Mouse (Mus musculus): ENCODE measurements around the gene Prkci.

Prkci gene

DNA sequence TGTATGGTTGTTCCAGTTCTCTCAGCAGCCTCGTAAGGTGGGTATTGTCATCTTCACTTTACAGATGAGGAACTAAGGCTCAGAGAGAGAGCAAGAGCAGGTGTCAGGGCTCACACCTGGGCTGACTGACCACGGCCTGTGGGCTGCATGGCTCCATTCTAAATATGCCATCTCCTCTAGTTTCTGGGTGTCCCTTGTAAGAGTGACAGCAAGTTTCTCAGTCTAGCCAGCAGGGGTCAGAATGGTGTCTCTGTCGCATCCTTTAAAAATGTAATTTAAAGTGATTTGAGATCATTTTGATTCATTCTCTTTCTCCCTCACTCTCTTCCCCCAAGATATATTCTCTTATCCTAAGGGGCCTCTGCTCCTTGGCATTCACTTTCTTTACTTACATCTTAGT lies 51.7 kb downstream of the Prkci start:
- no peak for DNase-seq (ENCODE audit: low spot score)

DNA sequence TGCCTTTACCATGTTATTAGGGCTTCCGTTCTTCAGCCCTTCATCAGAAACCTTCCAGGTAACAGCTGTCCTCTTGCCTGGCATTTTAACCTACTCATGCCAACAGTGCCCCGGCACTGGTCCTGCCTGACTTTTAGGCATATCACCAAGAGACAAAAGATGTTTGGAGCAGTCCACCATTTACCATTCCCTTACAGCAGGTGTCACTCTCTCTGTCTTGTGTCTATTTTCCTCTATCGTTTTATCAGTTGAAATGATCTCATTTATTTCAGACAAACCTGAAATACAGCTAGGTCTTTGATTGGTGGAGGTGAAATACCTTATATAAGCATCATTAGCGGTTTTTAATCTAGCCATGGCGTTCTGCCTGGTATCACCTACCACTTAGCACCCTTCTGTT lies 53.5 kb downstream of the Prkci start:
- no peak for DNase-seq (ENCODE audit: low spot score)

DNA sequence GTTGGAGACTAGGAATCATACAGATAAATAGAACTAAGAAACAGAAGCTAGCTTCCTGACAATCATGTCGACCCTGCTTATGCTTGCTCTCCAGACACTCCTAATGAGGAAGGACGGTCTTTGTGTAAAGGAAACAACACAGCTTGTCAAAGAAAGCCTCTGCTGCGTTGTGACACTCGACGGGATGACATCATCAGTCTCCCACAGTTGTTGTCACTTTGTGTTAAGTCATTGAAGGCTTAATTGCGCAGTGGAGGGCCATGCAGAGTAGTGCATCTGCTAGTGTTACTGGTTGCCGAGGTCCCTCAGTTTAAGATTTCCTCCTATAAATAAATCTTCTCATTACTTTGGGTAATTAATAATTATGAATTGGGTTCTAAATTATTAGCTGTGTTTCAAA lies 54.8 kb downstream of the Prkci start:
- DNase-seq (ENCODE audit: low spot score): no peak

DNA sequence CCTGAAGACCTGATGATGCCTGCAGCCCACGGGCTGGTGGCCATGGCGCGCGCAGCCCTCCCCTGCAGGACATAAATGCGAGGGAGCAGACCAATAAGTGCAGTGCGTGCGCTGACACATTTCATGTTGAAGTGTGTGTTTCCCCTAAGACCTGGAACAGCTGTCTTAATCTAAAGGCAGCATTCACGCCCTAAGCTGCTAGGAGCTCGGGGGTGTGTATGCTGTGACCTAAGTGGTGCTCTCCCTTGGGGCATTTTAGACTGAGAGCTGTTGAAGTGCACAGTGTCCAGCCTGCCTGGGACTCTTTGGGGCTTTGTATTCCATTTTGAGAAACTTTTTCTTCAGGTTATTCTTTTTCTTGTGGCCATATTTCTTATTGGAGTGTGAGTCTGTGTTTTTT lies 56.2 kb downstream of the Prkci start:
- no peak for DNase-seq (ENCODE audit: low spot score)

DNA sequence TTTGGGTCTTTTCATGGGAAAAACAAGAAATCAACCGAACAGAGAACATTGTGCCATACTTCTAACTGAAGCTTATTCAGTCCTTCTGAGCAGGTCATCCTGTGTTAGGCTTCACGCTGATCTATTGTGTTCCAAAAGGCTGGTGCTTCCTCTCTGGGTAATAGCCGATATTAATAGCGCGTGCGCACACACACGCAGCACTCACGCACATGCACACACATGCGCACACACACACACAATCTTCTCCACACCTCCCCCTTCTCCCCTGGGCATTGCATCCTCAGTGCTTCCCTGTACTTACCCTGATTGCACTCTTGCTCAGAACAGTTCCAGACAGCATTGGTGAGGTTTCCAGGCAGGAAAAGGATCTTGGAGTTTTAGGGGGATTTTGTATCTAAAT lies 57.6 kb downstream of the Prkci start:
- no peak for DNase-seq (ENCODE audit: low spot score)

DNA sequence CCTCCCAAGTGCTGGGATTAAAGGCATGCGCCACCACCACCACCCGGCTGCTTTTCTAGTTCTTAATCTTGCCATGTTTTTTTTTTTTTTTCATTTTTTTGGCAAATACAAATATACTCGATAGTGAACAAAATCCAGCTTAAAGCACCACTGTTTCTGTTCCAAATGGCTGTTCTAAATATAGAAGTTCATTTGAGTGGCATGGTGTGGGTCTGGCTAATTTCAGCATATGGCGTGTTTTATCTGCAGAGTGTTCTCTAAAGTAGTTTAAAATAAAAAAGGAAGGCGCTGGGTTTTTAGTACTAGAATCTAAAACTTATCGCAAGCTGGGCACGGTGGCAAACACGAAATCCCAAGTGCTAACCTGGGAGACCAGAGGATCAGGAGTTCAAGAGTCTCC lies 59.3 kb downstream of the Prkci start:
- DNase-seq (ENCODE audit: low spot score): no peak

DNA sequence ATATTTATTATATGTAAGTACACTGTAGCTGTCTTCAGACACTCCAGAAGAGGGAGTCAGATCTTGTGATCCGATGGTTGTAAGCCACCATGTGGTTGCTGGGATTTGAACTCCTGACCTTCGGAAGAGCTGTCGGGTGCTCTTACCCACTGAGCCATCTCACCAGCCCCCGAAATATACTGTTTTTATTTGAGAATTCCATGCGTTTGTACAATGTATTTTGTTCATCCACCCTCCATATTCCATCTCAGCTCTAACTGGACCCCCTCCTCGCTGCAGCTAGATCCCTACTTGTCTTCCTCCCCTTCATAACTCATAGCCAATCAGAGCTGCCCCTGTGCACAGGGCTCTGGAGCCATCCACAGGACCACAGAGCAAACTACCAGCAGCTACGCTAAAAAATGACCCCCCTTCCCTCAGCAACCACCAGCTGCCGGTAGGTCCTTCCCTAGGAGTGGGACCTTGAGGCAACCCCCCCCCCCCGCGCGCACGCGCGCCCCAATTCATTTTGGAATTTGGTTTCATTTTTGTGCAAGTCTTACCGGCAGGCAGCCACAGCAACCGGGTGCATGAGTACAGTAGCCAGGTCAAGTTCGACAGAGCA lies 60.6 kb downstream of the Prkci start:
- DNase-seq (ENCODE audit: low spot score): peak; percentile 70

DNA sequence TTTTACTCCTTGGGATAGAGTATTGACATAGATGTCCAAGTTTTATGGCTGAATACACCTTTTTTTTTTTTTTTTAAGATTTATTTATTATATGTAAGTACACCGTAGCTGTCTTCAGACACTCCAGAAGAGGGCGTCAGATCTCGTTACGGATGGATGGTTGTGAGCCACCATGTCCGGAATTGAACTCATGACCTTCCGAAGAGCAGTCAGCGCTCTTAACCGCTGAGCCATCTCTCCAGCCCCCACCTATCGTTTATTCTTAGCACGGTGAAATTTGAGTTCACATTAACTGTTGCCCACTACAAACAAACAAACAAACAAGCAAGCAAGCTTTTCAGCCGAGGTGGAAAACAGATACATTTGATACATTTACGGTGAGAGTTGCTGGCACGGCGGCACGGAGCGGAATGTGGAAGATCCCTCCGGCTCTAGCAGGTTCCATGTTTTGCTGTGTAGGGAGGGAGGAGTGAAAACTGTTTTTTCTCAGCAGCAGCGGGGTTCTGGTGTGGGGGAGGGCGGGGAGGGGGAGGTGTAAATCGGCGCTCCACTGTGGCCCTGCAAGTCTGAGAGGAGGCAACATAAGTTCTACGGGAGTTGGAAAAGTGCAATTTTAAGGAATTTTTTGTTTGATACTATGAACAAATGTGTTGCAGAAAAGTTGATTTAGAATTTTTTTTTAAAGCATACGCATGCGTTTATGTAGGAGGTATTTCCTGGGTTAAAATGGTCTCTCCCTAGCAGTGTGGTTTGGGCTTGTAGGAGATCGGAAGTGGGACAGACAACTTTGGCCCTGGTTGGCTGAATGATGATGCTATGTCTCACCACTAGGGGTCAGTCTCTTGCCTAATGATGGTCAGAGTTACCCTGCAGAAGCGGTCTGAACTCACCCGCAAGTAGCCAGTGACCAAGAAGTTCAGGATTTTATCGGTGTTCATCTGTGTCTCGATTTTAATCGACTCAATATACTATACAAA lies 61.4 kb downstream of the Prkci start:
- DNase-seq (ENCODE audit: low spot score): peak; percentile 90

DNA sequence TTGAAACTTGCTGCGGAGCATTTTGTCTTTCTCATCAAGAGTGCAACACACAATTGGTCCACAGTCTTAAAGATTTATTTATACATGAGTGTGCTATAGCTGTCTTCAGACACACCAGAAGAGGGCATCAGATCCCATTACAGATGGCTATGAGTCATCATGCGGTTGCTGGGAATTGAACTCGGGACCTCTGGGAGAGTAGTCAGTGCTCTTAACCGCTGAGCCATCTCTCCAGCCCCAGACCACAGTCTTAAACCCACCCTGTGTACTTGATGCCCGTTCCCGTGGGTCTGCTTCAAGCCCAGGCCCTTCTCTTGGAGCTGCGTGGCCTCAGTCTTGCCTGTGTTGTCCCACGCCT lies 65.2 kb downstream of the Prkci start:
- DNase-seq (ENCODE audit: low spot score): no peak

DNA sequence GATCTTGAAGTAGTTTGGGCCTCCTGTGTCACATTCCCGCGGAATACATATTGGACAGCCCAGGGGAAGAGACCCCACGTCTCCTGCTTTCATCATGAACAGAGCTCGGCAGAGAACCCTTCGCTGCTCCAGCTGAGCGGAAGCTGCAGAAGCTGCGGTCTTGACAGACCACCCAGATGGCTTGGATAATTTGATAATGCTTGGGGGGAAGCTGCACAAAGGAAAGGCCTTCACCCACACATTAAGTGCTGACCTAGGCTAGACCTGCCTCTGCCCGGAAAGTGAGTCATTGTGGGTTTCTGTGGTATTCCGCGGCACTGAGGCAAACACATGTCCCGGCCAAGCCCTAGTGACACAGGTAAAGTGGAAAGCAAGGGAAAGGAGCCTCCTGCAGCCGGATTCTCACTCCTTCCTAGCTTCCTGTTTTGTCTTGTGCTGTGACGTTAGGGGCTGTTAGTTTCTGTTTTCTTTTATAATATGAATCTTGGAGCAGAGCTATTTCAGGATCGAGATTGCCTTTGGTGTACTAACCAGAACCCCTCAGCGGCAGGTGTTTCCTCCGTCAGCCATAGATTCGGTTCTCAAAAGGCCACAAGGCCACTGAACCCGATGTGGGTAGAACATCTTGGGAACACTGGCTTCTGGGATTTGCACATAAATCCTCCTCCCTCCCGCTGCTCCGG lies 65.7 kb downstream of the Prkci start:
- no peak for DNase-seq (ENCODE audit: low spot score)

DNA sequence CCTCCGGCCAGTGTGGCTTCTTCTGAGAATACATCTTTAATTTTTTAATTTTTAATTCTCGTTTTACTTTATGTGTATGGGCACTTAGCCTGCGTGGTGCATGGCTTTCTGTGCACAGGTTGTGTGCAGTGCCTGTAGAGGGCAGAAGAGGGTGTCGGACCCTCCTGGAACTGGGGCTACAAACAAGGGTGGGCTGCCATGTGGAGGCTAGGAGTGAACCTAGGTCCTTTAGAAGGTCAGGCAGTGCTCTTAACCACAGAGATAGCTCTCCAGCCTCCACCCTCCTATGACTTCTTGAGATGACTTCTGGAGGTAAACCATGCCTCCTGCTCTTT lies 66.2 kb downstream of the Prkci start:
- DNase-seq (ENCODE audit: low spot score): no peak

DNA sequence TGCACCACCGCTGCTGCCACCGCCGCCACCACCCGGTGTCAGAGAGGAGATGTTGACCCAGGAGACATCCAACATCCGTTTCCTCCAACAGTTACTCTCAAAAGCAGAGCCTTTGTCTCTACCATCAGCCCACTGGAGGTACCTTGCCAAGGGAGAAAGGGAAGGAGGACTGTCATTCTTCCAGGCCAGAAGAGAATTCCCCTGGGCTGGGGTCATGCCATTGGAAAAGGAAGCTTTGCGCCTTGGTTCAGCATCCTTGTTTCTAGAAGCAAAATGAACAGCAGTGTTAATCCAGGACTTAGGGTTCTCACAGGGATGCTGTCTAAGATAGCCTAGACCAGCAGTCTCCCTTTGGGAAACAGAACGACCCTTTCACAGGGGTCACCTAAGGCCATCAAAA lies 66.8 kb downstream of the Prkci start:
- DNase-seq (ENCODE audit: low spot score): no peak

DNA sequence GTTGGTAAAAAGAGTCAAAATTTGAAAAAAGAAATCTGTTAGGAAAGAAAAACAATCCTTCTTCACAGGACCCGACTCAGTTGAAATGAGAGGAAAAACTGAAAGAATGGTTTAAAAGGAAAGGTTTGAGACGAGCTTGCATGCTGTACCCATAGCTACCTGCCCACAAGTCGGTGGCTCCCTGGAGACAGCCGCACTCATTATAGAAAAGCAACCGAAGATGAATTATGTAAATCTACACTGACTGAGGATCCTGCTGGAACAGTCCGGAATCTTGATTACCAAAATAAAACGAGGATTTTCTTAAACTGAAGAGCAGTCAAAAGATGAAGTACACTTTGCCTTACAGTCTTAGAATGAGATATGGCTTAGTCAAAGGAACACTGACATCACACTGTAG lies 72.9 kb downstream of the Prkci start:
- no peak for DNase-seq (ENCODE audit: low spot score)

DNA sequence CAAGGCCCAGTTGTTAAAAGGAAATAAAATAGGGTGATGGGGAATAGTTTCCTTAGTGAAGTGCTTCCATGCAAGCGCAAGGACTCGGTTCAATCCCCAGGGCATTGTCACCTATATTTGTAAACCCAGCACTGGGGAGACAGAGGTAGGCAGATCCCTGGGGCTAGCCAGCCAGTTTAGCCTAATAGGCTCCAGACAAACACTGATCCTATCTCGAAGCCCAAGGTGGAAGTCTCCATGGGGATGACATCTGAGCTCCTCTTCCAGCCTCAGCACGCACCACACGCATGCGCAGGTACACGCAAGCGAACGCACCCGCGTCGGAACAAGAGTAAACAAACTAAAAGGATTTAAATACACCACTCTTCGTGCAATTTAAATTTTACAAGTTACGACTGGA lies 76.3 kb downstream of the Prkci start:
- DNase-seq (ENCODE audit: low spot score): no peak

DNA sequence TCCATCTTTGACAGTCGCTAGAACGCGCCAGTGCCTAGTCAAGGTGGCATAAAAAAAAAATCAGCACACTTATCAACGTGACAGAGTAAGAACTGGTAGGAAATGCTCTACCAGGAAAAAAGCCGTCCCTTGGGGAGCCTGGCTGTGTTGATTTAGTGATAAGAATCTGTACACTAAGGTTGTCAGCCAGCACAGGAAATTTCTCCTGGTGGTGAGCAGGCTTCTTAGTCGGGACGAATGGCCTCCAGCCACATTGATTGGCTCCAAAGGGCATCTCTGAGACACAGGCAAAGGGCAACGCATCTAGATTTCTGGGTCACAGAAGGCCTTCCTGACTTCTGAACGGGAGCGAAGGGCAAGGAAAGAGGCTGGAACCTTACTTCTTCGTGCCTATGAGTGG lies 80.3 kb downstream of the Prkci start:
- peak; percentile 85 for DNase-seq (ENCODE audit: low spot score)

DNA sequence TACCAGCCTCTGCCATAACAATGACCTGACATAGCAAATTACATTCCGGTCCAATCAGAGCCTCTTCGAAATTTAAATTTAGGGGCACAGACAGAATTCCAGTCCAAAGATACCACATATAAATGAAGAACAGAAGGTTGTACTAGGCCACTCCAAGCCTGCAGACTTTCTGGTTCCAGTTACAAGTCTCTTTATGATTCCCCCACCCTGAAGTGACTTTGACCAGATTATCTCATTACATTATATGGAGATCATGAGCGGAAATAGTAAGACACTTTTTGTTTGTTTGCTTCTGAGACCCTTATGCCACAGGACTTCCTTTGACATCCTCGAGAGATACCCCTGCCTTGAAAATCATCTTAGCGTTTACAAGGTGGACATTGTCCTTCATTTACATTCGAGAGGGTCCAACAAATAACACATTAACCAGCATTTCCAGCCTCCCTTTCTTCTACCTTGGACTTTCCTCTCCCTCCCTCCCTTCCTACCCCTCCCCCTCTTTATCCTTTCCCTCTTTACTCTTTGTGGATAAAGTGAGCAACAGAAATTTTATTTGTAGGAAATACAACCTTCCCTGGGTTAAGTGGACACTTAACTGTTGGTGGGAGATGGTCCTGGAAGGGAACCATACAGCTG lies 81.6 kb downstream of the Prkci start:
- peak; percentile 72 for DNase-seq (ENCODE audit: low spot score)

DNA sequence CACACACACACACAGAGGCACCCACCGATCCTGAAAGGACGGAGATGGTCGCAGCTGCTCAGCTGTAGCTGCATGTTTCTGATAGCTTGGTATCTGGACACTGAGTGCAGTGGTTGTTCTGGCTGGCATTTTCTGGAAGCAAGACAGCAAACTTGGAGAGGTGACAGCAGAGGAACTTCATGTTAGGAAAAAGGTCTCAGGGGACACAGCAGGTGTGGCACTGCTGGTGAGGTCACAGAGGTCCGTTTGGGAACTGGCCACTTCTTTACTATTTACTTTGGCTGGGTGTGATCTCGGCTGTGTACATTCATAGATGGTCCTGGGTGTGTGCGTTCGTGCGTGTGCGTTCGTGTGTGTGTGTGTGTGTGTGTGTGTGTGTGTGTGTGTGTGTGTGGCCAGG lies 83.9 kb downstream of the Prkci start:
- DNase-seq (ENCODE audit: low spot score): peak; percentile 40

DNA sequence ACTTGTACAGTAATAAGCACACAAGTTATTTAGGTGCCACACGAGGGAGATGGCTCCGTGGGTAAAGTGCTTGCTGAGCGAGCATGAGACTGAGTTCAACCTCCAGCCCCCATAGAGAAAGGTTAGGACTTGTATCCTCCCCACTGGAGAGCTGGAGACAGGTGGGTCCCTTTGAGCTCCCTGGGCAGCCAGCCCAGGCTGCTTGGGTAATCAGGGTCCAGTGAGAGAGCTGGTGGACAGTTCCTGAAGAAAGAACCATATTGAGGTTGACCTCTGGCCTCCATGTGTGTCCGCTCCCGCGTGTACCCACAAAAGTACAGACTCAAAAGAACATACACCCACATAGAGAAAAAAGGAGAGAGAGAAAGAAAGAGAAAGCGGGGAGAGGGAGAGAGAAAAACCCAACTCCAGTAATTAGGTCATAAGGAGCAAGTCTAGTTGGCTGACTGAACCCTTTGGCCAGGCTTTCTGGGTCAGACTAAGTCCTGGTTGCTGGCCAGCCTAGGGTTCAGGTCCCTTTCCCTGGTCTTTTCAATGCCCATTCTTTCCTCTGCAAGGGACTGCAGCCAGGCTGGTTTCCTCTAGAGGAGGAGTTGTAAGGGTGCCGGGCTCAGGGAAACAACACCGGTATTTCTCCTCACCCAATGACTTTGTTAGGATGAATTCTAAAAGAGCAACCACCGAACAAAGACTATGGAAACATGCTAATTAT lies 85.4 kb downstream of the Prkci start:
- DNase-seq (ENCODE audit: low spot score): no peak

DNA sequence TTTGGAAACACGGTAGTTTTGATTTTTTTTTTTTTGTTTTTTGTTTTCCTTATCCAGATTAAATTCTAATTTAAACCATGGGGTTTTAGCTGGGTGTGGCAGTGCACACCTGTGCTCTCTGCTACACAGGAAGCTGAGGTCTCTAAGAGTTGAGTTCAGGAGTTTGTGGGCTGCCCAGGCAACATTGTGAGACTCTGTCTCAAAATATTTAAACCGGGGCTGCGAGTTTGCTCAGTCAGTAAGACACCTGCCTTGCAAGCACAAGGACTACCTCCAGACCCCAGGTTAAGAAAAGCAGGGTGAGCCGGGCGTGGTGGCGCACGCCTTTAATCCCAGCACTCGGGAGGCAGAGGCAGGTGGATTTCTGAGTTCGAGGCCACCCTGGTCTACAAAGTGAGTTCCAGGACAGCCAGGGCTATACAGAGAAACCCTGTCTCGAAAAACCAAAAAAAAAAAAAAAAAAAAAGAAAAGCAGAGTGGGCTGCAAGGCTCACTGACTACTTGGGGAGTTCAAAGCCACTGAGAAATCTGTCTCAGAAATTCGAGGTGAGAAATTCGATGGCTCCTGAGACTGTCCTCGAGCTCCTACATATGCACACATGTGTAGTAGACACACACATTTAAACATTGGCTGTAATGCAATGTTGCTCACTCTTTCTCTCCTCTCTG lies 87.4 kb downstream of the Prkci start:
- DNase-seq (ENCODE audit: low spot score): no peak

DNA sequence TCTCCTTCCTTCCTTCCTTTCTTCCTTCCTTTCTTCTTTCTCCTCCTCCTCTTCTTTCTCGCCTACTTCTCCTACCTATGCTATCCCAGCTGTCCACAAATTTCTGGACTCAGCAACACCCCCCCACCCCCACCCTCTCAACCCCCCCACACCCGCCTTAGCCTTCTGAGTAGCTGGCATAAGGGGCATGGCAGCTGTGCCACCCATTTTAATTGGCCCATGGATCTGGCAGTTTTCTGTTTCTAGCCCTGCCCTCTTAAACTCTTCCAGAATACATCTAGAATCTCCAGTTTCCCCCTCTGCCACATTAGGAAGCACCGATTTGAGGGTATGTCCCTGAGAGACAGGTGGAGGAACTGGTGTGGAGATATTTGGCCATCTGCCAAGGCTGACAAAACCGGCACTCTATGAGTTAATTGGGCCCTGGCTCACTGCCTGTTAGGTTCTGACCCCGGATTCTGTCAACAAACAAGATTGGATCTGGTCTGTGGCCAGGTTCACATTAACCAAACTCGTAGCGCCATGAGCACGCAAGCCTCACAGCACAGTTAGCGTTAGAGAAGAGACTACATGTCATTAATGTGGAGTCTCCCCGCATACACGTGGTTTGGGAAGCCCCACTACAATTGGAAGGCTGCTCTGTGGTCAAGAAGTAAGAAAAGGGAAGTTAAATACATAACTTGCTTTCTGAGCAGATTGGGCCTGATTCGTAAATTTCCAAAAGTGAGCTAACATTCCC lies 88.1 kb downstream of the Prkci start:
- DNase-seq (ENCODE audit: low spot score): peak; percentile 64

DNA sequence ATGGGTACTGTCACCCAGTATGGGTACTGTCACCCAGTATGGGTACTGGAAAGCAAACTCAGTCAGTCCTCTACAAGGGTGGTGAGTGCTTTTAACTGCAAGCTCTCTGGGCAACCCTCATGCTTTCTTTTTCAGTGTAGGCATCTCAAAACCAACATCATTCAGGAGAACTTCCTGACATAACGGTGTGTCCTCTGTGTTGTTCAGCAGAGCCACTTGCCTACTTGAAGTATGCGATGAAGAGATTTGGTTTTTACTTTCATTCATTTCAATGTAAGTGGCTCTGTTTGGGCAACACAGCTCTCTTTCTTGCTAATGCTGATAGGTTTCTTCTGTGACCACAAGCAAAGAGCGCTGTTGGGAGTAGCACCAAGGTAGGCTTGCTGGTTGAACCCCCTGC lies 89.5 kb downstream of the Prkci start:
- DNase-seq (ENCODE audit: low spot score): no peak

Measured in yolk sac, embryonic 10.5 days (tissue).